ENCODE assay signal across 8 mouse cellular contexts in the genomic region with DNA sequence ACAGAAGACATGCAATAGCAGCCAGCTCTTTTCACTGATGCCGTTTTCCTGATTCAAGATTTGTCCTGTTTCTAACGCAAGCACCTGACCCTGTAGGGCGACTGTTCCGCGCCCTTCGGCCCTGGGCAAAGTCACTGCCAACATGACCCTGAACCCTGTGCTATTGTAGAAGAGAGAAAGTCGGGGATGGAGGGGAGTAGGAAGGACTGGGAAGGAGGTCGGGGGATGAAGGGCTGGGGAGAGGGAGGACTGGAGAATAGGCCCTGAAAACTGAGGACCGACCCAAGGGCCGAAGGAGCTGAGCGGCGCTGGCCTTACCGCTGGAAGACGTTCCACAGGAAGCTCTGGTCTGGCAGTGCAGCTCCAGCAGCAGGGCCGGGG. TPM values are rescaled to one million over a fixed set of nuclear protein-coding genes. Genes with fewer than 3 reads are reported as not detected.
DNase-seq lines count a peak whose midpoint lies in the region; ATAC-seq and TF ChIP-seq lines count a peak whose summit lies in the region.

No protein-coding gene starts in this region.

- H3K36me3 ChIP-seq in E14TG2a.4 (ENCODE audit: insufficient read depth, low read length), result peaks cover 53% of the 10 kb centered on the region
- H3K36me3 ChIP-seq in forebrain, embryonic 16.5 days (ENCODE audit: control insufficient read depth, insufficient read depth), result peaks cover 10% of the 10 kb centered on the region
- peaks cover 27% of the 10 kb centered on the region for H3K36me3 ChIP-seq in liver, embryonic 13.5 days

- no peak for ATAC-seq in forebrain, embryonic 16.5 days
- peak; percentile 29 for ATAC-seq in liver, embryonic 13.5 days (ENCODE audit: low read depth)

- no peak for TF ChIP-seq CTCF in E14TG2a.4 (conservative IDR thresholded peaks at IDR 0.05; ENCODE audit: low read length)

- peaks cover 19% of the 10 kb centered on the region for H3K4me1 ChIP-seq in E14TG2a.4 (replicated peaks; ENCODE audit: low read depth, low read length)
- H3K4me1 ChIP-seq in forebrain, embryonic 16.5 days (replicated peaks; ENCODE audit: control insufficient read depth, insufficient read depth, low read length), result peaks cover 16% of the 10 kb centered on the region
- peaks cover 37% of the 10 kb centered on the region for H3K4me1 ChIP-seq in liver, embryonic 13.5 days (replicated peaks)

- H3K27me3 ChIP-seq in E14TG2a.4 (ENCODE audit: insufficient read depth, low read length), result no peaks in the 10 kb centered on the region
- H3K27me3 ChIP-seq in forebrain, embryonic 16.5 days (replicated peaks; ENCODE audit: control insufficient read depth, insufficient read depth, low read length), result no peaks in the 10 kb centered on the region
- H3K27me3 ChIP-seq in liver, embryonic 13.5 days, result no peaks in the 10 kb centered on the region

- peak overlapping the region; percentile 61 for H3K27ac ChIP-seq in forebrain, embryonic 16.5 days (ENCODE audit: low read length)
- peak overlapping the region; percentile 78 for H3K27ac ChIP-seq in liver, embryonic 13.5 days

- intact Hi-C loops in gastrocnemius, postnatal 14 days (cut with DNase I; ENCODE audit: low total_unique reads), result no loop called here

- H3K9me3 ChIP-seq in E14TG2a.4 (ENCODE audit: low read length), result no peaks in the 10 kb centered on the region
- no peaks in the 10 kb centered on the region for H3K9me3 ChIP-seq in forebrain, embryonic 16.5 days (ENCODE audit: control insufficient read depth, low read length)
- no peaks in the 10 kb centered on the region for H3K9me3 ChIP-seq in liver, embryonic 13.5 days (replicated peaks)

- peak overlapping the region; percentile 96 for H3K4me3 ChIP-seq in E14TG2a.4 (replicated peaks; ENCODE audit: low read length)
- H3K4me3 ChIP-seq in forebrain, embryonic 16.5 days (replicated peaks; ENCODE audit: low read length), result peak overlapping the region; percentile 99
- peak overlapping the region; percentile 95 for H3K4me3 ChIP-seq in liver, embryonic 13.5 days (replicated peaks)

- DNase-seq in gastrocnemius, postnatal 14 days, result peak; percentile 3
- DNase-seq in gastrocnemius, postnatal 25 days, result no peak
- DNase-seq in liver, embryonic 13.5 days, result no peak
- no peak for DNase-seq in Muller cell, postnatal 12 days (ENCODE audit: inconsistent ontology term)
- no peak for DNase-seq in thymus, postnatal 36 days
- DNase-seq in embryo, embryonic 9.5 days (ENCODE audit: extremely low spot score), result no peak

- H3K4me2 ChIP-seq in forebrain, embryonic 16.5 days (ENCODE audit: low read length), result peak overlapping the region; percentile 93
- peak overlapping the region; percentile 83 for H3K4me2 ChIP-seq in liver, embryonic 13.5 days

- H3K9ac ChIP-seq in forebrain, embryonic 16.5 days (replicated peaks; ENCODE audit: low read depth, low read length), result peak overlapping the region; percentile 96
- peak overlapping the region; percentile 91 for H3K9ac ChIP-seq in liver, embryonic 13.5 days

- WGBS in forebrain, embryonic 16.5 days, result 3% methylated on average over 15 of the region's 15 CpGs
- WGBS in liver, embryonic 13.5 days (ENCODE audit: insufficient replicate concordance), result 1% methylated on average over 15 of the region's 15 CpGs

RNA-seq across cellular contexts. Expression of a gene that starts 0.6 kb away (rescaled TPM):
- 10 to 100 TPM; 20.9 to 24.7 TPM for total RNA-seq in gastrocnemius, postnatal 14 days (2021)
- 10 to 100 TPM; 16.3 to 20.3 TPM for total RNA-seq in gastrocnemius, postnatal 25 days (2021)
- polyA plus RNA-seq in forebrain, embryonic 16.5 days (2015; fragmentation: Nextera tagmentation; extraction: Ambion mirVana), result 133 and 144 TPM in 2 replicates
- polyA plus RNA-seq in liver, embryonic 13.5 days (2015; fragmentation: Nextera tagmentation; extraction: Ambion mirVana), result 86.2 and 89.7 TPM in 2 replicates

RNA-seq across cellular contexts. Expression of a gene that starts 24.6 kb away (rescaled TPM):
- total RNA-seq in gastrocnemius, postnatal 14 days (2021), result under 1 TPM; 0.04 to 0.25 TPM
- total RNA-seq in gastrocnemius, postnatal 25 days (2021), result not detected
- 1.2 and 1.4 TPM in 2 replicates for polyA plus RNA-seq in forebrain, embryonic 16.5 days (2015; fragmentation: Nextera tagmentation; extraction: Ambion mirVana)
- polyA plus RNA-seq in liver, embryonic 13.5 days (2015; fragmentation: Nextera tagmentation; extraction: Ambion mirVana), result 0.13 TPM in 1 of 2 replicates, not detected in the other

RNA-seq across cellular contexts. Expression of a gene that starts 33.3 kb away (rescaled TPM):
- 100 to 1,000 TPM; 505 to 626 TPM for total RNA-seq in gastrocnemius, postnatal 14 days (2021)
- total RNA-seq in gastrocnemius, postnatal 25 days (2021), result 100 to 1,000 TPM; 660 to 663 TPM
- polyA plus RNA-seq in forebrain, embryonic 16.5 days (2015; fragmentation: Nextera tagmentation; extraction: Ambion mirVana), result 235 and 237 TPM in 2 replicates
- 164 and 183 TPM in 2 replicates for polyA plus RNA-seq in liver, embryonic 13.5 days (2015; fragmentation: Nextera tagmentation; extraction: Ambion mirVana)

RNA-seq across cellular contexts. Expression of a gene that starts 33.3 kb away (rescaled TPM):
- total RNA-seq in gastrocnemius, postnatal 14 days (2021), result 10 to 100 TPM; 37.0 to 43.6 TPM
- total RNA-seq in gastrocnemius, postnatal 25 days (2021), result 10 to 100 TPM; 39.8 to 42.3 TPM
- 47.2 and 51.4 TPM in 2 replicates for polyA plus RNA-seq in forebrain, embryonic 16.5 days (2015; fragmentation: Nextera tagmentation; extraction: Ambion mirVana)
- polyA plus RNA-seq in liver, embryonic 13.5 days (2015; fragmentation: Nextera tagmentation; extraction: Ambion mirVana), result 22.3 and 31.7 TPM in 2 replicates

RNA-seq across cellular contexts. Expression of a gene that starts 47.0 kb away (rescaled TPM):
- total RNA-seq in gastrocnemius, postnatal 14 days (2021), result 10 to 100 TPM; 54.0 to 67.5 TPM
- 10 to 100 TPM; 69.7 to 84.2 TPM for total RNA-seq in gastrocnemius, postnatal 25 days (2021)
- not detected in 2 replicates for polyA plus RNA-seq in forebrain, embryonic 16.5 days (2015; fragmentation: Nextera tagmentation; extraction: Ambion mirVana)
- polyA plus RNA-seq in liver, embryonic 13.5 days (2015; fragmentation: Nextera tagmentation; extraction: Ambion mirVana), result not detected in 2 replicates
